Mouse (Mus musculus) ovary, postnatal 36 days (tissue): Measurements from ENCODE around the gene Cnot3.
A peak's percentile ranks its signal among the peaks of the same experiment; 100 is the strongest.
"Not testable (repeated sequence)": the region's sequence is repeated elsewhere in the genome, so short reads cannot be mapped to it uniquely, and the experiment has no call there.

Source experiments
- DNase-seq: peaks from one replicate; pipeline ENCODE4 v3.0.0; 2022; ENCODE audit warnings: low spot score, mixed read lengths

Cnot3 gene

GRCm38 (mm10) chr7:3646641-3647040 is 1.6 kb downstream of the Cnot3 start:
- DNase-seq, result no peak

DNA sequence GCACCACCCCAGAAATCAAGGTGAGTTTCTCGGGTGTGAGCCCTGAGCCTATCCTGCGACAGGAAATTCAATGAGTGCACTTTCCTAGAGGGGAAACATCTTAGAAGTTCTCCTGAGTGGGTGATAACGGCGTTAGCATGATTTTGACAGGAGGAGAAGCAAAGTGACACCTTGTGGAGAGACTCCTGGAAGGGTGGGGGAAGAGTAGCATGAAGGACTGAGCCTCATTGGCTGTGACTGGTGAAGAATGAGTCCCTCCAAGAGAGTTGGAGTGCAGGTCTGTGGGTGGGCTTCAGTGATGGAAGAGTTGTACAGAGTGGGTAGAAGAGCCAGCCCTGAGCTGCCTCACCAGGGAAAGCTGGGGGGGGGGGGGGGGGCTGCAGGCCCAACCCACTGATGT is 11.9 kb downstream of the Cnot3 start:
- DNase-seq, result no peak

GRCm38 (mm10) chr7:3658578-3658977 is 13.5 kb downstream of the Cnot3 start:
- DNase-seq, result no peak

DNA sequence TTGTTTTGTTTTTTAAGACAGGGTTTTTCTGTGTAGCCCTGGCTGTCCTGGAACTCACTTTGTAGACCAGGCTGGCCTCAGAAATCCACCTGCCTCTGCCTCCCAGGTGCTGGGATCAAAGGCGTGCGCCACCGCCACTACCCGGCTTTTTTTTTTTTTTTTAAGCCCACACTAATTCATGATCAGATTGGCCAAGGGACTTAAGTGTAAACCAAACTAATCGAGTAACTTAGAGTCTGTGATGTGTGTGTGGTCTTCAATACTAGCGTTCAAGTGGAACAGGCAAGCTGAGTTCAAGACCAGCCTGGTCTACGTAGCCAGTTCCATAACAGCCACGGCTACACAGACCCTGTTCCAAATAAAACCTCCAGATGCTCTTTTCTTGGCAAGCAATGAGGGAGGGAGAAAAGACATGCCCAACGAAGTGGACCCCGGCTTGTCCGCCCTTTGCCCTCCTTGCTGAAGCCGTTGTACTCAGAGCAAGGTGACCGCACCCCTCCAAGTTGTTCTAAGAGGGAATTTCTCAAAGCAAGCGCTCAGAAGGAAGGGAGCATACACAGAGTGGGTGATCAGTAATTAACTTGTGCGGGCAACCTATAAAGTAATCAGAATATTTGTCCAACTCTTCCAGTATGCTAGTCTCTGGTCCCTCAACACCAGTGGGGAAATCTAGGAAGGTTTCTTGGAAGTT is 19.6 kb downstream of the Cnot3 start:
- DNase-seq, result no peak

DNA sequence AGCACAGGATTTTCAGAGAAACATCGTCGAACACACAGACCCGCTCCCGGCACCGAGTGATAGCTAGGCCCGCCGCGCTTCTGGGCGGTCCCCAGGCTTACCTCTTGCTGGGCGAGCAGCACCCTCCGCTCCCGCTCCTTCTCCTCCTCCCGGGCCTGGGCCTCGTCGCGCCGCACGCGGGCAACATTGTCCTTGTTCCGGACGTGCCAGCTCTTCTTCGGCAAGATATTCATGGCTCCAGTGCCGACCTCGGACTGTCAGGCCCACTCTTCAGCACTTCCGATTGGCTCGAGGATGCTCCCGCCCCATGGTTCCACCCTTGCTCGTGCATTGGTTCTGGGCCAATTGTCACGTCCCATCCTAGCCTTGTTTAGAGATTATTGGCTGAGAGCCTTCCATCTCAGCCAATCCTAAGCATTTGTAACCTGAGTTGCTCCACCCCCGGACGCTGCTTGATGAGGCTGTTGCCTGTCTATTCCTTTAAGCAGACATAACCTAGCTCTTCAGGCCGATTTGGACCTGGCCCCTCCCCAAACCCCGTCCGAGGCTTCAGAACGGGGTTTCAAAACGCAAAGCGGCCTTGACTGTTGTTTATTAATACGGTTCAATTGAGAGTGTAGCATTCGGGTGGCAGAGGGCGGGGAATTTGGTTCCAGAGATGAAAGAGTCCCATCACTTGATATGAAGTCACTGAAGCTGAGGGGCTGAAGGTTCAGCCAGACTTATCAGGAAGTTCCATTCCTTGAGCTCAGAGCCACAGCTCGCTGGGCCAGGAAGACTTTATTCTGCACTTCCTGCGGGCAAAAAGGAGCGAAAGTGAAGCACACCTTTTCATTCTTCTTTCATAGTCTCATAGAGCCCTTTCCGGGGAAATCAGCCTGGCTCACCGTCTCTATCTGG is 20.4 kb downstream of the Cnot3 start, which contains the start of gene Leng1:
Leng1 (minus strand) TSS at position 626 of the 900 bp plus-strand sequence.
- peak; percentile 92 for DNase-seq

GRCm38 (mm10) chr7:3666921-3667391 is 21.9 kb downstream of the Cnot3 start:
- DNase-seq, result no peak

DNA sequence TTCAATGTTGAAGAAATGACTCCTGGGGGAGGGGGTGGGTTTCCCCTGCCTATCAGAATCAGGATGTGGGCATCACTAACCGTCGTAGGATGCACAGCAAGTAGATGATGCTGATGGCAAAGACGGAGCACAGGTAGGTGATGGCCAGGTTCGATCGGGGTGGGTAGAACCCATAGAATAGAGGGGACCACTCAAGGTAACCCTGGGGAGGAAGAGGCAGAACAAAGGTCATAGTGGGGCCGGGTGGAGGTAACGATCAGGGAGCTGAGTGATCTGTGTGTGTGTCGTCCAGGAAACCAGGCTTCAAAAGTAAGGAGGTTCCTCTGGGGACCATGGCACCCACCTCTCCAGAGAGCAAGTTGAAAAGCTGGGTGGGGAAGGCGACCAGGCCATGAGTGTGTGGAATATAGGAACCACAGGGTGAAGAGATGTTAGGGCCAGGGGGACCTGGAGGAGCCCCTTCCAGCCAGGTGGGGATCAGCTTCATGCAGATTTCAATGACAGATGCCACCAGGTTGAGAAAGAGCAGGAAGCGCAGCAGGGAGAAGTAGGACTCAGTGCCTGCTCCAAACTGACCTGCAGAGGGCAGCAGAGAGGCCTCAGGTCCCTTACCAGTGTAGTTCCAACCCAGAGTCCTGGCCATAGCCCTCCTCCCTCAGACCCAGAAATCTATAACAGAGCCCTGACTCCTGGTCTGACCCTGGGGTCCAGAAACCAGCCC is 29.6 kb downstream of the Cnot3 start:
- DNase-seq, result peak; percentile 75

GRCm38 (mm10) chr7:3675228-3675548 is 30.1 kb downstream of the Cnot3 start:
- DNase-seq, result no peak

GRCm38 (mm10) chr7:3676371-3676770 is 31.3 kb downstream of the Cnot3 start:
- no peak for DNase-seq

DNA sequence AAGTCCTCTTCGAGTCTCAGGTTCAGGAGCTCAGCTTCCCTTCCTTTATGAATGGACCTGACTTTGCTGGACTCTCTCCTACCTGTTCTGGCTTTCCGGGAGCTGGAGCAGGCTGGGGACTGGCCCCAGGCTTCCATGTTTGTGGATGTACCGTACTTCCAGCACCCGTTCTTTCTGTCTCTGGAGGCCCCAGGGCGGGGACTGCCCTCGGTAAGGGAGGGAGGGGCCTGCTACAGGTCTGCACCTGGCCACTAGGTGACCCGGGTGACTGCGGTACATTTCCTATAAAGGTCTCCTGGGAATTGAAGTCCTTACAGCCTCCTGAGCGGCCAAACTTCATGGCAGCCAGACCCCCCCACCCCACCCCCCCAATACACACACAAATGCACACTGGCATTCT is 32.3 kb downstream of the Cnot3 start, which contains the start of gene Tmc4:
Tmc4 (minus strand) TSS at position 212 of the 400 bp plus-strand sequence.
- DNase-seq, result no peak

DNA sequence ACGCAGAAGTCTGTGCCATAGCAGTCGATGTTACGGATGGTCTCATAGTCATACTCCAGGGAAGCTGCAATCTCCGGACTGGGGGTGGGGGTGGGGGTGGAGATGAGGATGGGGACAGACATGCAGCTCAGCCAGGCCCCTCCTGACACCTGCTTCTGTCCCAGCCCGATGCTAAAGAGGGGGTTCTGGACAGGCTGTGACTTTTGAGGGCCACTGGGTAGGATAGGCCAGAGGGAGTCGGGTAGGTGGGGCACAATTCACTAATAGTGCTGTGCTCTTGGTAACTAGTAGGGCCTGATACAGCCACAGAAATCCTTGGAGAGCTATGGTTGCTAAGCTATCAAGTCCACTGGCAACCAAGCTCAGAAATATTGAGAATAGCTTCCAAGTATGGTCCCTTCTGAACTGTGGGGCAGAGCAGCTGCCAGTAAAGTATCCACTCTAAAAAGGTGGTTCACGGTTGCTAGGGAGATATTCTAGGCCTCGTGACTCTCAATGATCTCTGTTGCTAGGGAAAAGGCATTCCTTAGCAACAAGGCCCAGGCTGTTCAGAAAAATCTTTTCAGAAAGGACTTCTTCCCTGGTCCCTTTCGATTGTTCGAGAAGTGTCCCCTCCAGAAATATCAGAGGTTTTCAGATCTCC is 39.0 kb downstream of the Cnot3 start:
- no peak for DNase-seq

GRCm38 (mm10) chr7:3684698-3685097 is 39.6 kb downstream of the Cnot3 start:
- DNase-seq, result no peak

DNA sequence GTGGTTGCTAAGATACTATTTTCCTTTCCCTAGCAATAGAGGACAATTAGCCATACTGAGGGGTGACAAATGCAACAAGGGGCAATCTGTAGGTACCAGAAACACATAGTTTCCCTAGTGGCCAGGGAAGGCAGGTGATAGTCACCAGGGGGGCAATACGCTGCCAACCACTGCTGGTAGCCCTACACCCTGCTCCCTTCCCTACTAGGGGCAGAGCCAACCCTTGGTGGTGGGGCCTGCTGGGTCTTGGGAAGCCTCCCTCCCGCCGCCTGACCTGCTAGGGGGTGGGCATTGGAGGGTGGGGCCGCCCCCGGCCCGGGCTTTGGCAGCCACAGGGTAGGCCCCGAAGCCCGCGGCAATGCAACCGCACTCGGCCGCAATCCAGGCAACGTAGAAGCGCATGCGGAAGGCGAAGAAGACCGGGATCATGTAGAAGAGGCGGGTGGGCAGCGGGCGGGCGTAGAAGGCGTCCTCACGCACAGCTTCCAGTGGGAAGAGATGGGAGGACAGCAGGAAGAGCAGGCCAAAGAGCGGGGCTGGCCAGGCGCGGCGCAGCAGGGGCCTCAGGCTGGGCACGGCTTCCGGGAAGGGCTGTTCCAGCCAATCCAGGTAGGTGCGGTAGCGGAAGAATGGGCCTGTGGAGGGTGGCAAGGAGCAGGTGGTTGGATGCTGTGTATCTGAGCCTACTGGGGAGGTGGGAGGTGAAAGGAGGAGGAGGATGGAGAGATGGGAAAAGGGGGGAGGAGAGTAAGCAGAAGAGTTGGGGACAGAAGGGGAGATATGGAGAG is 40.5 kb downstream of the Cnot3 start:
- no peak for DNase-seq

- no peak for DNase-seq
Observed at GRCm38 (mm10) chr7:3691919-3692318, 46.9 kb downstream of the Cnot3 start.

GRCm38 (mm10) chr7:3692382-3692986 is 47.4 kb downstream of the Cnot3 start, which contains the start of gene Tsen34:
Tsen34 (plus strand) TSS chr7:3692863.
- DNase-seq, result no peak

GRCm38 (mm10) chr7:3692987-3693808 is 48.1 kb downstream of the Cnot3 start, which contains the start of gene Mboat7:
Mboat7 (minus strand) TSS chr7:3693523.
- peak; percentile 95 for DNase-seq

DNA sequence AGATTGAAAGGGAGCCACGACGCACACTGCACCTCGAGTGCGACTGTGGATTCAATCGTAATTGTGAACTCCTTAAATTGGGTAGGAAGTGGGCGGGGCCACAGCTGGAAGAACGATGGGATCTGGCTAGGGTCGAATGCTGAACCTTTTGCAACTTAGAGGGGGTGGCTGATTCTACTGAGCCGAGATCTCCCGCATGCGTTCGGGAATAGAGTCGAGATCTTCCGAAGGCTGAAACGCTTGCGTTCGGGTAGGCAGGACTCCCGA is 48.7 kb downstream of the Cnot3 start:
- DNase-seq, result no peak

DNA sequence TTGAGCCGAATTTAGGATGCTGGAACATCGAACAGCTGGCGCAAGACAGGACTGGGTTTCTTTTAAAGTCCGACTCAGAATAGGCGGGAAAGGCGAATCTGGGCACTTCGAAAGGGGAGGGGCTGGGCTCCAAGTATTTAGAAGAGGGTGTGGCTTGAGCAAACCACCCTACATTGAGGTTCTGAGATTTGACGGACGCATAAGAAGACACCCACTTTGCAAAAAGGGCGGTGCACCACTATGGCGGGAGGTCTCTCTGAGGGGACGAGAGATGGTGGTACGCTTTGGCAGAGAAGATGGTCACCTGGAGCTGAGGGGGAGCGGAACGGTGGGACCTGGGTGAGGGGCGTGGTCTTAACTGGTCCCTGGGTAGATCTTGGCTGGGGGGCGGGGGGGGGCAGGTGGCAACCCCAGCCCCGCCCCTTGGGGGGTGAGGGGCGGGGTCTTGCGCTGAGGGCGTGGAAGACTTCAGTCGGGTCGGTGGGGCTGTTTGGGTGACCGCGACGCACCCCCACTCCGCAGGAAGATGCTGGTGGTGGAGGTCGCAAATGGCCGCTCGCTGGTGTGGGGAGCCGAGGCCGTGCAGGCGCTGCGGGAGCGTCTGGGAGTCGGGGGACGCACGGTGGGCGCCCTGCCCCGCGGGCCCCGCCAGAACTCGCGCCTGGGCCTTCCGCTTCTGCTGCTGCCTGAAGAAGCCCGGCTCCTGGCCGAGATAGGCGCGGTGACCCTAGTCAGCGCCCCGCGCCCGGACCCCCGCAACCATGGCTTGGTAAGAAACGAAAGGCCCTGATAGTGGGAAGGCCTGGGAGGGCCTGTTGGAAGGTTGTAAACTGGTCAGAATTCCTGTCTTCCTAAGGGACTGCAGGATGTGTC is 49.2 kb downstream of the Cnot3 start:
- peak; percentile 70 for DNase-seq

GRCm38 (mm10) chr7:3694949-3695305 is 49.9 kb downstream of the Cnot3 start:
- DNase-seq, result not testable (repeated sequence)
